Comparison of ENCODE assay signal across 13 mouse cellular contexts in the genomic region with DNA sequence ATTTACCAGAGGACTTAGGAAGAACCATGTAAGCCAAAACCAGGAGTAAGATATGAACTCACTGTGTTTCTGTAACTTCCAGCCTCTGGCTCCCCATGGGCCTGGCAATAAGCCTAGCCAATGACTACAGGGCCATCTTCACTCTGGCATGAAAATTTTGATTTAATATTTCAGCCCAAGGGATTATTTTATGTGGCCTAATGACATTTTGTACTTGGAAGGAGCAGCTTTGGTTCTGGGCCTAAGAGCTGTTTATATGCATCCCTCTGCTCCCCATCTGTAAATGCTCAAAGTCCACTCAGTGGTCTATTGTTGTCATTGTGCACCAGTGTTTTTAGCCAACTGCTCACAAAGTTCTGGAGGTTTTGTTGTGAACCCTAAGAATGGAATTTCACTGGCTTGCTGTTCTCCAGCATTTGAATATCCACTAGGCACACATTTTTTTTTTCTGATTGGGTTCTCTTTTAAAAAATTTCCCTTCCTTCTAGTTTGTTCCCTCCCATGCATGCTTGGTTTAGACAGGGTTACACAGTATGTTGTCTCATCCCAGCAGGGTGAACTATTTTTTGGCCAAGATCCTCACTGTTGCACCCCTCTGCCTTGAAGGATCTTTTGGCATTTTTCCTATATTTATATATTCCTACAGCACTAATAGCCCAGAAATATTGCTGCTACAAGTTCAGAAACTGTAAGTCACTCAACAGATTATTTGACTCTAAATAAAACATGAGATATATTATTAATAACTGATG.
DNase-seq lines count a peak whose midpoint lies in the region; ATAC-seq and TF ChIP-seq lines count a peak whose summit lies in the region.
"Had no signal": no experiment of that assay in that cellular context is flagged by ENCODE, and none has a peak within 500 bp of the region (broad histone marks: within the 10 kb centered on the region; RNA-seq: fewer than 3 reads in every experiment).

No protein-coding gene starts in this region.

- TF ChIP-seq CTCF in gastrocnemius, adult 2 months (IDR thresholded peaks at IDR 0.05): no peak

- H3K4me3 ChIP-seq in kidney, embryonic 14.5 days (ENCODE audit: low read length): no peak overlapping the region
- no peak overlapping the region for H3K4me3 ChIP-seq in gastrocnemius, adult 2 months
- H3K4me3 ChIP-seq: hindbrain, embryonic 12.5 days; myocyte had no signal

- H3K27ac ChIP-seq in kidney, embryonic 14.5 days (ENCODE audit: low read depth, low read length): no peak overlapping the region
- H3K27ac ChIP-seq in gastrocnemius, adult 2 months: no peak overlapping the region
- H3K27ac ChIP-seq: hindbrain, embryonic 12.5 days had no signal

- H3K9me3 ChIP-seq in kidney, embryonic 14.5 days (ENCODE audit: control insufficient read depth, low read length): no peaks in the 10 kb centered on the region
- H3K9me3 ChIP-seq: hindbrain, embryonic 12.5 days had no signal

- ATAC-seq in kidney, embryonic 14.5 days (ENCODE audit: low FRiP score, low TSS enrichment): no peak
- ATAC-seq: forebrain, embryonic 16.5 days had no signal

- DNase-seq in kidney, adult 18-20 months: peak; percentile 9
- DNase-seq in gastrocnemius, adult 2 months: peak; percentile 44
- DNase-seq in heart, postnatal 36 days: peak; percentile 11 to 15
- DNase-seq in lung, postnatal 25 days (ENCODE audit: low spot score): peak; percentile 53
- no peak for DNase-seq in retina, postnatal 1 day
- DNase-seq in thymus, adult 18-20 months: no peak
- no peak for DNase-seq in right cerebral cortex, adult 2 months (ENCODE audit: low spot score in 2 of 2)
- DNase-seq: embryo, embryonic 11 days; spleen, adult 18-20 months had no signal

- H3K36me3 ChIP-seq in kidney, embryonic 14.5 days (ENCODE audit: control insufficient read depth, insufficient read depth, low read length): no peaks in the 10 kb centered on the region
- H3K36me3 ChIP-seq: hindbrain, embryonic 12.5 days had no signal

- H3K9ac ChIP-seq in kidney, embryonic 14.5 days (ENCODE audit: low read depth, low read length): no peak overlapping the region
- H3K9ac ChIP-seq: hindbrain, embryonic 12.5 days had no signal

- no peaks in the 10 kb centered on the region for H3K27me3 ChIP-seq in kidney, embryonic 14.5 days (ENCODE audit: control insufficient read depth, insufficient read depth, low read length)
- H3K27me3 ChIP-seq: hindbrain, embryonic 12.5 days had no signal

- intact Hi-C loops in gastrocnemius, adult 2 months (cut with DNase I): no loop called here
- intact Hi-C loops in heart, postnatal 36 days (cut with DNase I): no loop called here

- no peak overlapping the region for H3K4me2 ChIP-seq in kidney, embryonic 14.5 days (replicated peaks; ENCODE audit: low read depth, low read length)
- H3K4me2 ChIP-seq: hindbrain, embryonic 12.5 days had no signal

- H3K4me1 ChIP-seq in kidney, embryonic 14.5 days (ENCODE audit: control insufficient read depth, insufficient read depth, low read length): no peaks in the 10 kb centered on the region
- H3K4me1 ChIP-seq: hindbrain, embryonic 12.5 days had no signal

Comparison
In these comparisons a context has a peak if more than half of its experiments do, and no peak if none do; other contexts are left out.
1. DNase-seq: peak in kidney, adult 18-20 months (single experiment), gastrocnemius, adult 2 months (single experiment), heart, postnatal 36 days (2 of 2) and lung, postnatal 25 days (single experiment); none in retina, postnatal 1 day (single experiment), thymus, adult 18-20 months (0 of 2) and right cerebral cortex, adult 2 months (0 of 2).